Mouse (Mus musculus) testis, adult 2 months (tissue): Measurements from ENCODE around the gene Gpr68. TPM values are rescaled to one million over a fixed set of nuclear protein-coding genes. Genes with fewer than 3 reads are reported as not detected.

ENCODE experiments used
- H3K27ac ChIP-seq: fragments of 200-500 bp; 2 replicates; pipeline ENCODE4 v1.5.1; 2012; ENCODE audit warnings: low read depth, low read length; ENCODE audit not compliant: control insufficient read depth, insufficient read depth
- H3K27me3 ChIP-seq: fragments of 200-500 bp; 2 replicates; pipeline ENCODE4 v1.6.1; 2012; ENCODE audit warnings: mild to moderate bottlenecking, low read length, moderate library complexity; ENCODE audit not compliant: control insufficient read depth, insufficient read depth
- H3K36me3 ChIP-seq: fragments of 200-500 bp; 2 replicates; pipeline ENCODE4 v1.6.1; 2012; ENCODE audit warnings: mild to moderate bottlenecking, low read length; ENCODE audit not compliant: control insufficient read depth, insufficient read depth
- H3K4me1 ChIP-seq: fragments of 200-500 bp; 2 replicates; pipeline ENCODE4 v1.6.1; 2012; ENCODE audit warnings: low read length; ENCODE audit not compliant: control insufficient read depth, insufficient read depth
- H3K4me3 ChIP-seq: fragments of 200-500 bp; 2 replicates; pipeline ENCODE4 v1.5.1; 2012; ENCODE audit warnings: low read depth, mild to moderate bottlenecking, low read length, moderate library complexity, mixed read lengths; ENCODE audit not compliant: control insufficient read depth
- CTCF ChIP-seq: fragments of 200-500 bp; IDR thresholded peaks from 2 replicates; pipeline ENCODE4 v1.5.1; 2012; ENCODE audit warnings: low read depth, mild to moderate bottlenecking, inconsistent platforms, low read length, moderate library complexity; ENCODE audit not compliant: control insufficient read depth, insufficient read depth, insufficient replicate concordance
- POLR2A ChIP-seq: fragments of 200-500 bp; IDR thresholded peaks from 2 replicates; pipeline ENCODE4 v1.6.1; 2012; ENCODE audit warnings: low read depth, mild to moderate bottlenecking, inconsistent platforms, low read length, moderate library complexity; ENCODE audit not compliant: control insufficient read depth
- polyA plus RNA-seq: library from polyadenylated mRNA; depleted of rRNA; stranded (reverse); fragments of >200 nt; gene quantifications from 2 replicates; pipeline ENCODE4 v1.2.3, GENCODE M21; 2012

Gpr68 gene
- polyA plus RNA-seq, 1 experiment: 3.1 TPM

DNA sequence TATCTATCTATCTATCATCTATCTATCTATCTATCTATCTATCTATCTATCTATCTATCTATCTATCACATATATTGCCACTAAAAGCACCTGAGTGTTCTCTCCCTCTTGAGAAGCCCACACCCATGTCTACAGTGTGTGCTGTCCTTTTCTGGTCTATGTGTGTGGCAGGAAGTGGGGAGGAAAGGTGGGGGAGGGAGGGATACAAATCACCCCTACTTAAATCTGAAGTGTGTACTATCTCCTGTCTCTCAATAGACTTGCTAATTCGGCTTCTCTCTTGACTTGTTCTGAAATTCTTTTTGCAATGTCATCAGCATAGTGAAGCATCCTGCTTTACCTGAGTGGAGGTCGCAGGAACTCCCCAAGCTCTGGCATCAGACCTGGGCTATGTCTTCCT, 51.7 kb downstream of the Gpr68 start:
- Histone ChIP-seq H3K36me3 (no peaks in the 10 kb centered on the region), H3K27me3 (no peaks in the 10 kb centered on the region), H3K4me1 (no peaks in the 10 kb centered on the region), H3K27ac (no peak overlapping the region), H3K4me3 (no peak overlapping the region)
- TF ChIP-seq CTCF (no peak), POLR2A (no peak)

GRCm38 (mm10) chr12:100852370-100852769, 55.6 kb downstream of the Gpr68 start:
- Histone ChIP-seq H3K27me3 (no peaks in the 10 kb centered on the region), H3K36me3 (no peaks in the 10 kb centered on the region), H3K27ac (no peak overlapping the region), H3K4me3 (no peak overlapping the region), H3K4me1 (no peaks in the 10 kb centered on the region)
- no peak for TF ChIP-seq POLR2A
- TF ChIP-seq CTCF: no peak

- no peaks in the 10 kb centered on the region for H3K4me1 ChIP-seq
- TF ChIP-seq POLR2A (no peak), CTCF (peak; percentile 39; the same call in 1 of the 2 replicates)
Observed at GRCm38 (mm10) chr12:100849421-100850138, 58.4 kb downstream of the Gpr68 start.

GRCm38 (mm10) chr12:100847437-100848080, 60.4 kb downstream of the Gpr68 start:
- H3K27ac ChIP-seq: no peak overlapping the region
- TF ChIP-seq POLR2A (no peak), CTCF (no peak)
- H3K27me3 ChIP-seq: no peaks in the 10 kb centered on the region
- H3K36me3 ChIP-seq: no peaks in the 10 kb centered on the region
- no peak overlapping the region for H3K4me3 ChIP-seq
- H3K4me1 ChIP-seq: no peaks in the 10 kb centered on the region

More at GRCm38 (mm10) chr12:100849421-100850138, 58.4 kb downstream of the Gpr68 start:
- Histone ChIP-seq H3K27ac (no peak overlapping the region), H3K36me3 (no peaks in the 10 kb centered on the region), H3K27me3 (no peaks in the 10 kb centered on the region), H3K4me3 (no peak overlapping the region)

- Histone ChIP-seq H3K27me3 (no peaks in the 10 kb centered on the region), H3K27ac (no peak overlapping the region), H3K4me1 (no peaks in the 10 kb centered on the region), H3K4me3 (no peak overlapping the region), H3K36me3 (no peaks in the 10 kb centered on the region)
- TF ChIP-seq CTCF (no peak), POLR2A (no peak)
Observed at GRCm38 (mm10) chr12:100846566-100846965, 61.4 kb downstream of the Gpr68 start.

- no peak overlapping the region for H3K4me3 ChIP-seq
- no peak for TF ChIP-seq CTCF
- no peak for TF ChIP-seq POLR2A
- no peaks in the 10 kb centered on the region for H3K36me3 ChIP-seq
- no peaks in the 10 kb centered on the region for H3K4me1 ChIP-seq
- no peaks in the 10 kb centered on the region for H3K27me3 ChIP-seq
- H3K27ac ChIP-seq: no peak overlapping the region
Observed at GRCm38 (mm10) chr12:100845829-100846228, 62.2 kb downstream of the Gpr68 start.

- Histone ChIP-seq H3K27me3 (no peaks in the 10 kb centered on the region), H3K27ac (no peak overlapping the region), H3K4me3 (no peak overlapping the region), H3K36me3 (no peaks in the 10 kb centered on the region), H3K4me1 (no peaks in the 10 kb centered on the region)
- TF ChIP-seq CTCF: no peak
- no peak for TF ChIP-seq POLR2A
Observed at GRCm38 (mm10) chr12:100844546-100844945, 63.5 kb downstream of the Gpr68 start.

DNA sequence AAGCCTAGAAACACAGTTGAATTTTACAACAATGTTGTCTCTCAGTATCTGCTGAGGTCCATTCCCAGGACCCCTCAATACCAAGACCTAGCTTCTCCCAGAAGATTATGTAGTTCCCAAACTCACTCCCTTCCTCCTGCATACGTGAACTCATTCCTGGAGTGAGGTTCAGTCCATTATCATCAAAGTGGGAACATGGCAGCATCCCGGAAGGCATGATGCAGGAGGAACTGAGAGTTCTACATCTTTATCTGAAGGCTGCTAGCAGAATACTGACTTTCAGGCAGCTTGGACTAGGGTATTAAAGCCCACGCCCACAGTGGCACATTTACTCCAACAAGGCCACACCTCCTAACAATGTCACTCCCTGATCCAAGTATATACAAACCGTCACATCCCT, 64.8 kb downstream of the Gpr68 start:
- Histone ChIP-seq H3K27me3 (no peaks in the 10 kb centered on the region), H3K36me3 (no peaks in the 10 kb centered on the region), H3K27ac (no peak overlapping the region), H3K4me3 (no peak overlapping the region), H3K4me1 (no peaks in the 10 kb centered on the region)
- TF ChIP-seq POLR2A: no peak
- TF ChIP-seq CTCF: no peak
